Mouse (Mus musculus): ENCODE measurements around the gene Gm17018. TPM values are rescaled to one million over a fixed set of nuclear protein-coding genes. Genes with fewer than 3 reads are reported as not detected.

Gm17018 gene
- total RNA-seq (2023), result 8.3 to 14.4 TPM (median 10.1 TPM) in 4 replicates

DNA sequence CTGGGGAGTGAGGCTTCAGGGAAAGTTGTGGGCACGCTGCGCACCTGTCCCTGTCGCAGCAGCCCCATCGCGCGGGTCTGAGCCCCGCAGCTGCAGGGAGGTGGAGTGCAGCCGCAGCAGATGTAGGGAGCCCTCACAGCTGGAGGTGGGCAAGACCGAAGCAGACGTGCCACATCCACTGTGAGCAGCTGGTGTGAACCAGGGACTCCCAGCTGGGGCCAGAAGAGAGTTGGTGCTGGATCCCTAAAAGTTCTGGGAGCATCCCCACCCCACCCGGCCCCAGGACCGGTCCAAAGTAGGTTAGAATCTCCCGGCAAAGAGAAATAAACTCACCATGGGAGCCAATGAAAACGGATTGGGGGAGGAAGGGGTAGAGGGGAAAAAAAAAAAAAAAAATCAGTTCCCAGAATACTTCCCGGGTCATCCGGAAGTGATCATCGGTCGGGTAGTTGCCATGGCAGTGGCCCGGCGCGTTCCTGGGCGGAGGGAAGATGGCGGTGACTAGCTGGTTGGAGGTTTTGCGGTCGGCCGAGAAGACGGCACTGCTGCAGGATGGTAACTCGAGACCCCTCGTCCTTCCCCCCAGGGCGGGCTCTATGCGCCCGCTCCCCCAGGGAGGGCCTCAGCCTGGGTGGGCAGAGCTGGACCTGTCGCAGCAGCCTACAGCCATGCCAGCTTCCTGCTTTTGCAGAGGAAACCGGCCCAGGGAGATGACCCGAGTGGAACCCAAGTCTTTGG is at the start of gene Gm17018, which contains the start of gene Poll:
TSS of gene Gm17018 (plus strand) at position 463 of the 738 bp plus-strand sequence.
TSS of gene Poll (minus strand) at position 379 of the 738 bp plus-strand sequence.

Other genes with a start within 250 kb of the Gm17018 start
- 28.3 to 36.3 TPM (median 33.6 TPM) in 4 replicates for gene Btrc, start 196.9 kb upstream of the Gm17018 start, total RNA-seq (2023)
- gene Poll, start 84 bp upstream of the Gm17018 start, total RNA-seq (2023), result 10.2 to 11.9 TPM (median 11.4 TPM) in 4 replicates
- gene Fbxw4, start 99.7 kb downstream of the Gm17018 start, total RNA-seq (2023), result 40.9 to 64.4 TPM (median 57.0 TPM) in 4 replicates
- gene Fgf8, start 182.3 kb downstream of the Gm17018 start, total RNA-seq (2023), result not detected in 4 replicates
- 30.2 to 35.3 TPM (median 33.2 TPM) in 4 replicates for gene Npm3, start 189.0 kb downstream of the Gm17018 start, total RNA-seq (2023)
- 210 to 226 TPM (median 215 TPM) in 4 replicates for gene Mgea5, start 223.2 kb downstream of the Gm17018 start, total RNA-seq (2023)